Mouse (Mus musculus) heart, adult 2 months (tissue): ENCODE measurements around the gene Garem2. TPM values are rescaled to one million over a fixed set of nuclear protein-coding genes. Genes with fewer than 3 reads are reported as not detected.

Experiments
- DNase-seq, 2 experiments: peaks; one replicate each; pipeline ENCODE4 v3.0.0; 2021
- H3K27ac ChIP-seq: fragments of 200-600 bp; 2 replicates; pipeline ENCODE4 v1.8.1; 2022
- H3K27me3 ChIP-seq: fragments of 200-500 bp; 2 replicates; pipeline ENCODE4 v1.6.1; 2012; ENCODE audit warnings: mild to moderate bottlenecking, low read length, inconsistent platforms, mixed read lengths; ENCODE audit not compliant: control insufficient read depth, insufficient read depth
- H3K36me3 ChIP-seq: fragments of 200-500 bp; 2 replicates; pipeline ENCODE4 v1.6.1; 2012; ENCODE audit warnings: low read length, inconsistent platforms; ENCODE audit not compliant: control insufficient read depth, insufficient read depth
- H3K4me1 ChIP-seq: fragments of 200-500 bp; 2 replicates; pipeline ENCODE4 v1.6.1; 2011; ENCODE audit warnings: low read length; ENCODE audit not compliant: control insufficient read depth, insufficient read depth
- H3K4me3 ChIP-seq: fragments of 200-600 bp; 2 replicates; pipeline ENCODE4 v1.8.1; 2022
- H3K79me2 ChIP-seq: fragments of 200-500 bp; replicated peaks from 2 replicates; pipeline ENCODE4 v1.6.1; 2012; ENCODE audit warnings: mild to moderate bottlenecking, inconsistent platforms, low read length, moderate library complexity, mixed read lengths; ENCODE audit not compliant: control insufficient read depth, insufficient read depth
- H3K9ac ChIP-seq: fragments of 200-500 bp; 2 replicates; pipeline ENCODE4 v1.6.1; 2012; ENCODE audit warnings: low read depth, mild to moderate bottlenecking, control low read depth, inconsistent platforms, low read length, mixed read lengths
- CTCF ChIP-seq: fragments of 200-600 bp; IDR thresholded peaks from 2 replicates; pipeline ENCODE4 v1.8.1; 2022; ENCODE audit warnings: antibody characterized with exemption, mild to moderate bottlenecking, moderate library complexity
- EP300 ChIP-seq: fragments of 200-500 bp; IDR thresholded peaks from 2 replicates; pipeline ENCODE4 v1.6.1; 2011; ENCODE audit warnings: low read depth, low read length, control low read depth; ENCODE audit not compliant: insufficient read depth
- POLR2A ChIP-seq: fragments of 200-500 bp; IDR thresholded peaks from 2 replicates; pipeline ENCODE4 v1.6.1; 2011; ENCODE audit warnings: mild to moderate bottlenecking, low read depth, low read length, control low read depth; ENCODE audit not compliant: insufficient read depth
- WGBS: fragments of 180-500 bp; shearing (Covaris S2); methylation state at CpG from one replicate; pipeline ENCODE4 v1.1.7; 2018; 5-methylcytosine and 5-hydroxymethylcytosine counted together
- intact Hi-C: fragments of 180-260 bp; cut with DNase I; formaldehyde crosslinking; loops from one replicate; pipeline ENCODE4 v1.15.1; 2025
- polyA plus RNA-seq: library from polyadenylated mRNA; depleted of rRNA; stranded (reverse); fragments of >200 nt; gene quantifications from 2 replicates; pipeline ENCODE4 v1.2.3, GENCODE M21; 2012
- total RNA-seq, 2 experiments: library from RNA; stranded (reverse); gene quantifications; 2 replicates each; pipeline ENCODE4 v1.2.3; 2021

The Garem2 gene
- total and polyA plus RNA-seq, 3 experiments = 0.07 to 0.23 (median 0.13) TPM

- 11% methylated on average over 12 of the region's 12 CpGs for WGBS
- no peaks in the 10 kb centered on the region for H3K36me3 ChIP-seq
- peak; percentile 39 to 63 for DNase-seq
- H3K27me3 ChIP-seq = peaks cover 8% of the 10 kb centered on the region
- intact Hi-C loops = no loop called here
- H3K4me3 ChIP-seq = no peak overlapping the region
- no peak overlapping the region for H3K9ac ChIP-seq
- TF ChIP-seq CTCF (peak; percentile 72), EP300 (no peak)
- H3K79me2 ChIP-seq = no peaks in the 10 kb centered on the region
- no peaks in the 10 kb centered on the region for H3K4me1 ChIP-seq
- no peak overlapping the region for H3K27ac ChIP-seq
Observed at GRCm38 (mm10) chr5:30104339-30104738, 622 bp upstream of the Garem2 start.

- Histone ChIP-seq H3K79me2 (no peaks in the 10 kb centered on the region), H3K4me1 (no peaks in the 10 kb centered on the region), H3K27me3 (peaks cover 8% of the 10 kb centered on the region), H3K4me3 (peak within 1 kb of the TSS; percentile 44), H3K9ac (0 out of 2 replicates have a peak within 1 kb of the TSS, but pooled peaks have one; percentile 13), H3K27ac (no peak within 1 kb of the TSS), H3K36me3 (no peaks in the 10 kb centered on the region)
- peak in 1 of 2 experiments; percentile 14 for DNase-seq
- 7% methylated on average over 29 of the region's 29 CpGs for WGBS
- no peak for TF ChIP-seq EP300
- intact Hi-C loops = no loop called here
Observed at GRCm38 (mm10) chr5:30105668-30106300, 823 bp downstream of the Garem2 start, which contains the start of gene 3110082J24Rik. Gene 3110082J24Rik, minus strand, starts transcription at chr5:30106086.

GRCm38 (mm10) chr5:30106756-30107155, 1.8 kb downstream of the Garem2 start:
- no peak overlapping the region for H3K9ac ChIP-seq

GRCm38 (mm10) chr5:30107186-30107585, 2.2 kb downstream of the Garem2 start:
- Histone ChIP-seq H3K4me3 (no peak overlapping the region), H3K27me3 (peaks cover 8% of the 10 kb centered on the region), H3K79me2 (no peaks in the 10 kb centered on the region), H3K27ac (no peak overlapping the region), H3K36me3 (no peaks in the 10 kb centered on the region), H3K9ac (no peak overlapping the region), H3K4me1 (no peaks in the 10 kb centered on the region; the same call in 1 of the 2 replicates)
- intact Hi-C loops = no loop called here
- peak in 1 of 2 experiments; percentile 4 for DNase-seq
- 51% methylated on average over 7 of the region's 7 CpGs for WGBS
- TF ChIP-seq CTCF (no peak), POLR2A (no peak), EP300 (no peak)

More at GRCm38 (mm10) chr5:30106756-30107155, 1.8 kb downstream of the Garem2 start:
- 56% methylated on average over 2 of the region's 2 CpGs for WGBS
- Histone ChIP-seq H3K27me3 (peaks cover 8% of the 10 kb centered on the region), H3K79me2 (no peaks in the 10 kb centered on the region), H3K4me1 (no peaks in the 10 kb centered on the region; the same call in 1 of the 2 replicates), H3K27ac (no peak overlapping the region), H3K36me3 (no peaks in the 10 kb centered on the region), H3K4me3 (no peak overlapping the region)
- intact Hi-C loops = no loop called here
- TF ChIP-seq EP300 (no peak), POLR2A (no peak), CTCF (no peak)
- peak in 1 of 2 experiments; percentile 4 for DNase-seq

GRCm38 (mm10) chr5:30107611-30108041, 2.7 kb downstream of the Garem2 start:
- no peaks in the 10 kb centered on the region; the same call in 1 of the 2 replicates for H3K4me1 ChIP-seq
- TF ChIP-seq POLR2A = no peak
- no peak for TF ChIP-seq EP300
- TF ChIP-seq CTCF = no peak
- no peak overlapping the region for H3K9ac ChIP-seq
- 28% methylated on average over 5 of the region's 5 CpGs for WGBS
- no peaks in the 10 kb centered on the region for H3K36me3 ChIP-seq
- H3K27me3 ChIP-seq = peaks cover 8% of the 10 kb centered on the region
- H3K4me3 ChIP-seq = no peak overlapping the region
- intact Hi-C loops = no loop called here
- H3K79me2 ChIP-seq = no peaks in the 10 kb centered on the region
- no peak overlapping the region for H3K27ac ChIP-seq
- DNase-seq = peak in 1 of 2 experiments; percentile 14

GRCm38 (mm10) chr5:30108233-30108632, 3.3 kb downstream of the Garem2 start:
- Histone ChIP-seq H3K27me3 (peaks cover 8% of the 10 kb centered on the region), H3K27ac (no peak overlapping the region), H3K4me3 (no peak overlapping the region), H3K4me1 (no peaks in the 10 kb centered on the region; the same call in 1 of the 2 replicates), H3K9ac (no peak overlapping the region), H3K36me3 (no peaks in the 10 kb centered on the region), H3K79me2 (no peaks in the 10 kb centered on the region)
- peak in 1 of 2 experiments; percentile 12 for DNase-seq
- no peak for TF ChIP-seq POLR2A
- no peak for TF ChIP-seq CTCF
- TF ChIP-seq EP300 = no peak
- 77% methylated on average over 6 of the region's 6 CpGs for WGBS
- intact Hi-C loops = no loop called here
